Comparison of ENCODE assay signal across 8 mouse cellular contexts in genomic region chr6:97204252-97204869, GRCm38 (mm10). TPM values are rescaled to one million over a fixed set of nuclear protein-coding genes. Genes with fewer than 3 reads are reported as not detected.
A peak's percentile ranks its signal among the peaks of the same experiment; 100 is the strongest.
DNase-seq lines count a peak whose midpoint lies in the region; ATAC-seq and TF ChIP-seq lines count a peak whose summit lies in the region.

No protein-coding gene starts in this region.

- H3K9me3 ChIP-seq in embryonic facial prominence, embryonic 10.5 days: no peaks in the 10 kb centered on the region
- no peaks in the 10 kb centered on the region for H3K9me3 ChIP-seq in intestine, postnatal 0 days (ENCODE audit: control insufficient read depth)
- H3K9me3 ChIP-seq in neural tube, embryonic 15.5 days (replicated peaks): no peaks in the 10 kb centered on the region

- peak overlapping the region; percentile 79 for H3K4me3 ChIP-seq in layer of hippocampus, adult 2 months
- peak overlapping the region; percentile 91 for H3K4me3 ChIP-seq in embryonic facial prominence, embryonic 10.5 days
- H3K4me3 ChIP-seq in intestine, postnatal 0 days (ENCODE audit: low read depth, low read length): peak overlapping the region; percentile 95
- peak overlapping the region; percentile 75 for H3K4me3 ChIP-seq in neural tube, embryonic 15.5 days (replicated peaks)

- ATAC-seq in intestine, postnatal 0 days: no peak
- ATAC-seq in neural tube, embryonic 15.5 days (ENCODE audit: low FRiP score): no peak

- WGBS in embryonic facial prominence, embryonic 10.5 days: 24% methylated on average over 9 of the region's 9 CpGs
- WGBS in intestine, postnatal 0 days: 6% methylated on average over 9 of the region's 9 CpGs
- 18% methylated on average over 9 of the region's 9 CpGs for WGBS in neural tube, embryonic 15.5 days

- peak overlapping the region; percentile 74 for H3K4me2 ChIP-seq in intestine, postnatal 0 days (replicated peaks; ENCODE audit: low read depth)
- peak overlapping the region; percentile 59 for H3K4me2 ChIP-seq in neural tube, embryonic 15.5 days

- peak overlapping the region; percentile 97 for H3K9ac ChIP-seq in intestine, postnatal 0 days (ENCODE audit: low read depth, low read length)
- peak overlapping the region; percentile 86 for H3K9ac ChIP-seq in neural tube, embryonic 15.5 days (replicated peaks)

- peaks cover 25% of the 10 kb centered on the region for H3K4me1 ChIP-seq in embryonic facial prominence, embryonic 10.5 days
- 0 out of 2 replicates have a peak, but pooled peaks cover 3% of the 10 kb centered on the region for H3K4me1 ChIP-seq in intestine, postnatal 0 days (replicated peaks; ENCODE audit: control insufficient read depth, insufficient read depth, low read length)
- H3K4me1 ChIP-seq in neural tube, embryonic 15.5 days: peaks cover 12% of the 10 kb centered on the region

- no peaks in the 10 kb centered on the region for H3K27me3 ChIP-seq in embryonic facial prominence, embryonic 10.5 days (replicated peaks; ENCODE audit: low read depth, poor library complexity, severe bottlenecking)
- H3K27me3 ChIP-seq in intestine, postnatal 0 days (replicated peaks; ENCODE audit: control insufficient read depth, insufficient read depth, low read length): no peaks in the 10 kb centered on the region
- H3K27me3 ChIP-seq in neural tube, embryonic 15.5 days (replicated peaks): no peaks in the 10 kb centered on the region

- no peak for TF ChIP-seq CTCF in layer of hippocampus, adult 2 months (conservative IDR thresholded peaks at IDR 0.05)
- TF ChIP-seq CTCF in intestine, postnatal 0 days (IDR thresholded peaks at IDR 0.05; ENCODE audit: low read depth): no peak

- peaks cover 21% of the 10 kb centered on the region for H3K36me3 ChIP-seq in embryonic facial prominence, embryonic 10.5 days (replicated peaks)
- H3K36me3 ChIP-seq in intestine, postnatal 0 days (ENCODE audit: control insufficient read depth, insufficient read depth): no peaks in the 10 kb centered on the region
- no peaks in the 10 kb centered on the region for H3K36me3 ChIP-seq in neural tube, embryonic 15.5 days

- H3K27ac ChIP-seq in layer of hippocampus, adult 2 months: peak overlapping the region; percentile 90; the same call in 1 of the 2 replicates
- H3K27ac ChIP-seq in embryonic facial prominence, embryonic 10.5 days (replicated peaks): peak overlapping the region; percentile 98
- peak overlapping the region; percentile 91; the same call in 1 of the 2 replicates for H3K27ac ChIP-seq in intestine, postnatal 0 days (ENCODE audit: low read depth, low read length)
- H3K27ac ChIP-seq in neural tube, embryonic 15.5 days (replicated peaks): no peak overlapping the region; the same call in 1 of the 2 replicates

- no peak for DNase-seq in layer of hippocampus, adult 2 months (ENCODE audit: low spot score in 2 of 2)
- no peak for DNase-seq in layer of hippocampus, adult 18-20 months (ENCODE audit: low spot score in 2 of 2)
- DNase-seq in embryonic facial prominence, embryonic 10.5 days (ENCODE audit: low spot score): no peak
- no peak for DNase-seq in cerebellum, postnatal 14 days
- DNase-seq in right cerebral cortex, postnatal 25 days: no peak
- DNase-seq in gastrocnemius, postnatal 4 days (ENCODE audit: low spot score in 2 of 2): no peak

RNA-seq across cellular contexts. Expression of gene Uba3, which starts 1.1 kb away (rescaled TPM):
- total RNA-seq in layer of hippocampus, adult 2 months (2021): 10 to 100 TPM; 69.4 to 71.3 TPM
- total RNA-seq in layer of hippocampus, adult 18-20 months (2021): 10 to 100 TPM; 70.9 to 73.7 TPM
- 83.7 and 88.7 TPM in 2 replicates for polyA plus RNA-seq in embryonic facial prominence, embryonic 10.5 days (2016; fragmentation: Nextera tagmentation; extraction: Ambion mirVana)
- 28.4 and 28.5 TPM in 2 replicates for polyA plus RNA-seq in intestine, postnatal 0 days (2015; fragmentation: Nextera tagmentation; extraction: Ambion mirVana)
- 82.6 and 84.8 TPM in 2 replicates for polyA plus RNA-seq in neural tube, embryonic 15.5 days (2015; fragmentation: Nextera tagmentation; extraction: Ambion mirVana)
- total RNA-seq in gastrocnemius, postnatal 4 days (2021): 10 to 100 TPM; 60.1 to 71.6 TPM

RNA-seq across cellular contexts. Expression of gene Arl6ip5, which starts 6.1 kb away (rescaled TPM):
- total RNA-seq in layer of hippocampus, adult 2 months (2021): 100 to 1,000 TPM; 176 to 180 TPM
- 100 to 1,000 TPM; 179 to 187 TPM for total RNA-seq in layer of hippocampus, adult 18-20 months (2021)
- 30.0 and 34.7 TPM in 2 replicates for polyA plus RNA-seq in embryonic facial prominence, embryonic 10.5 days (2016; fragmentation: Nextera tagmentation; extraction: Ambion mirVana)
- polyA plus RNA-seq in intestine, postnatal 0 days (2015; fragmentation: Nextera tagmentation; extraction: Ambion mirVana): 71.4 and 73.4 TPM in 2 replicates
- 137 and 143 TPM in 2 replicates for polyA plus RNA-seq in neural tube, embryonic 15.5 days (2015; fragmentation: Nextera tagmentation; extraction: Ambion mirVana)
- 100 to 1,000 TPM; 307 to 318 TPM for total RNA-seq in gastrocnemius, postnatal 4 days (2021)

RNA-seq across cellular contexts. Expression of gene Tmf1, which starts 25.4 kb away (rescaled TPM):
- 10 to 100 TPM; 48.4 to 52.3 TPM for total RNA-seq in layer of hippocampus, adult 2 months (2021)
- 10 to 100 TPM; 48.4 to 52.3 TPM for total RNA-seq in layer of hippocampus, adult 18-20 months (2021)
- 26.6 and 30.1 TPM in 2 replicates for polyA plus RNA-seq in embryonic facial prominence, embryonic 10.5 days (2016; fragmentation: Nextera tagmentation; extraction: Ambion mirVana)
- 42.1 and 46.0 TPM in 2 replicates for polyA plus RNA-seq in intestine, postnatal 0 days (2015; fragmentation: Nextera tagmentation; extraction: Ambion mirVana)
- polyA plus RNA-seq in neural tube, embryonic 15.5 days (2015; fragmentation: Nextera tagmentation; extraction: Ambion mirVana): 37.5 and 37.8 TPM in 2 replicates
- 10 to 100 TPM; 35.0 to 40.4 TPM for total RNA-seq in gastrocnemius, postnatal 4 days (2021)

RNA-seq across cellular contexts. Expression of gene Lmod3, which starts 48.2 kb away (rescaled TPM):
- not detected for total RNA-seq in layer of hippocampus, adult 2 months (2021)
- total RNA-seq in layer of hippocampus, adult 18-20 months (2021): not detected
- polyA plus RNA-seq in embryonic facial prominence, embryonic 10.5 days (2016; fragmentation: Nextera tagmentation; extraction: Ambion mirVana): not detected in 2 replicates
- polyA plus RNA-seq in intestine, postnatal 0 days (2015; fragmentation: Nextera tagmentation; extraction: Ambion mirVana): 0.08 and 0.13 TPM in 2 replicates
- 0.61 and 0.63 TPM in 2 replicates for polyA plus RNA-seq in neural tube, embryonic 15.5 days (2015; fragmentation: Nextera tagmentation; extraction: Ambion mirVana)
- total RNA-seq in gastrocnemius, postnatal 4 days (2021): 100 to 1,000 TPM; 156 to 173 TPM

RNA-seq across cellular contexts. Expression of gene Eogt, which starts 55.4 kb away (rescaled TPM):
- total RNA-seq in layer of hippocampus, adult 2 months (2021): 10 to 100 TPM; 21.3 to 24.0 TPM
- 10 to 100 TPM; 17.8 to 19.6 TPM for total RNA-seq in layer of hippocampus, adult 18-20 months (2021)
- 9.3 and 10.5 TPM in 2 replicates for polyA plus RNA-seq in embryonic facial prominence, embryonic 10.5 days (2016; fragmentation: Nextera tagmentation; extraction: Ambion mirVana)
- polyA plus RNA-seq in intestine, postnatal 0 days (2015; fragmentation: Nextera tagmentation; extraction: Ambion mirVana): 4.3 and 4.5 TPM in 2 replicates
- polyA plus RNA-seq in neural tube, embryonic 15.5 days (2015; fragmentation: Nextera tagmentation; extraction: Ambion mirVana): 13.3 and 13.5 TPM in 2 replicates
- 10 to 100 TPM in 1 of 2 experiments, 1 to 10 TPM in 1; 9.9 to 13.6 TPM for total RNA-seq in gastrocnemius, postnatal 4 days (2021)
